Mouse (Mus musculus): ENCODE measurements at regions not wholly inside any gene's neighbourhood (a gene's known extent, or its start where the extent isn't known, plus 50 kb on each side); places are given as distances from the start of the nearest gene placed in this dataset.
"Not testable (repeated sequence)": the region's sequence is repeated elsewhere in the genome, so short reads cannot be mapped to it uniquely, and the experiment has no call there.

GRCm38 (mm10) chr3:134330943-134331342 is 94.7 kb downstream of the Cxxc4 start:
- H3K4me3 ChIP-seq (replicated peaks), result peak overlapping the region; percentile 15; the same call in 1 of the 2 replicates
- no peak for ATAC-seq (ENCODE audit: insufficient read depth, low FRiP score, low read depth)
- WGBS, result 42% methylated on average over 11 of the region's 11 CpGs
- no peaks in the 10 kb centered on the region for H3K36me3 ChIP-seq
- H3K4me1 ChIP-seq, result no peaks in the 10 kb centered on the region
- H3K9ac ChIP-seq, result no peak overlapping the region
- H3K9me3 ChIP-seq, result no peaks in the 10 kb centered on the region
- no peaks in the 10 kb centered on the region for H3K27me3 ChIP-seq (replicated peaks)
- no peak overlapping the region for H3K27ac ChIP-seq
- peak overlapping the region; percentile 43 for H3K4me2 ChIP-seq

GRCm38 (mm10) chr3:134331499-134332153 is 95.3 kb downstream of the Cxxc4 start:
- no peaks in the 10 kb centered on the region for H3K36me3 ChIP-seq
- peak overlapping the region; percentile 43 for H3K4me2 ChIP-seq
- WGBS, result 36% methylated on average over 16 of the region's 16 CpGs
- H3K4me1 ChIP-seq, result no peaks in the 10 kb centered on the region
- no peak for ATAC-seq (ENCODE audit: insufficient read depth, low FRiP score, low read depth)
- H3K27ac ChIP-seq, result no peak overlapping the region
- H3K9me3 ChIP-seq, result no peaks in the 10 kb centered on the region
- H3K27me3 ChIP-seq (replicated peaks), result no peaks in the 10 kb centered on the region
- H3K4me3 ChIP-seq (replicated peaks), result peak overlapping the region; percentile 15; the same call in 1 of the 2 replicates
- no peak overlapping the region for H3K9ac ChIP-seq

- H3K9ac ChIP-seq; H3K4me2 ChIP-seq; ATAC-seq (ENCODE audit: insufficient read depth, low FRiP score, low read depth); H3K27ac ChIP-seq; H3K36me3 ChIP-seq; H3K4me1 ChIP-seq; H3K27me3 ChIP-seq (replicated peaks); H3K9me3 ChIP-seq; H3K4me3 ChIP-seq (replicated peaks): not testable (repeated sequence)
- WGBS, result 87% methylated on average over 3 of the region's 3 CpGs
These were observed 102.9 kb downstream of the Cxxc4 start for GRCm38 (mm10) chr3:134339093-134339695.

- no peaks in the 10 kb centered on the region for H3K4me1 ChIP-seq
- no peak overlapping the region for H3K9ac ChIP-seq
- no peak overlapping the region for H3K27ac ChIP-seq
- no peaks in the 10 kb centered on the region for H3K36me3 ChIP-seq
- H3K4me2 ChIP-seq, result no peak overlapping the region
- no peak for ATAC-seq (ENCODE audit: insufficient read depth, low FRiP score, low read depth)
- WGBS, result 72% methylated on average over 4 of the region's 4 CpGs
- H3K4me3 ChIP-seq (replicated peaks), result no peak overlapping the region
- H3K27me3 ChIP-seq (replicated peaks), result no peaks in the 10 kb centered on the region
- no peaks in the 10 kb centered on the region for H3K9me3 ChIP-seq
These were observed 129.7 kb downstream of the Cxxc4 start for GRCm38 (mm10) chr3:134365948-134366347.

GRCm38 (mm10) chr3:134366761-134367160 is 130.5 kb downstream of the Cxxc4 start:
- H3K9ac ChIP-seq, result no peak overlapping the region
- no peak overlapping the region for H3K4me2 ChIP-seq
- no peak for ATAC-seq (ENCODE audit: insufficient read depth, low FRiP score, low read depth)
- no peaks in the 10 kb centered on the region for H3K4me1 ChIP-seq
- H3K9me3 ChIP-seq, result no peaks in the 10 kb centered on the region
- no peak overlapping the region for H3K4me3 ChIP-seq (replicated peaks)
- H3K27me3 ChIP-seq (replicated peaks), result no peaks in the 10 kb centered on the region
- 54% methylated on average over 3 of the region's 3 CpGs for WGBS
- no peaks in the 10 kb centered on the region for H3K36me3 ChIP-seq
- no peak overlapping the region for H3K27ac ChIP-seq

GRCm38 (mm10) chr3:134368591-134368990 is 132.3 kb downstream of the Cxxc4 start:
- Histone ChIP-seq H3K9ac (no peak overlapping the region), H3K9me3 (no peaks in the 10 kb centered on the region), H3K27ac (no peak overlapping the region), H3K4me1 (no peaks in the 10 kb centered on the region), H3K4me2 (no peak overlapping the region), H3K27me3 (replicated peaks) (no peaks in the 10 kb centered on the region), H3K4me3 (replicated peaks) (no peak overlapping the region), H3K36me3 (no peaks in the 10 kb centered on the region)
- no peak for ATAC-seq (ENCODE audit: insufficient read depth, low FRiP score, low read depth)

- H3K27me3 ChIP-seq (replicated peaks), result no peaks in the 10 kb centered on the region
- no peak overlapping the region for H3K4me2 ChIP-seq
- H3K9me3 ChIP-seq, result no peaks in the 10 kb centered on the region
- H3K9ac ChIP-seq, result no peak overlapping the region
- WGBS, result 60% methylated on average over 4 of the region's 4 CpGs
- H3K27ac ChIP-seq, result no peak overlapping the region
- H3K4me3 ChIP-seq (replicated peaks), result no peak overlapping the region
- H3K4me1 ChIP-seq, result no peaks in the 10 kb centered on the region
- ATAC-seq (ENCODE audit: insufficient read depth, low FRiP score, low read depth), result no peak
- H3K36me3 ChIP-seq, result no peaks in the 10 kb centered on the region
These were observed 132.8 kb downstream of the Cxxc4 start for GRCm38 (mm10) chr3:134369126-134369525.

- WGBS, result 53% methylated on average over 2 of the region's 2 CpGs
- no peak overlapping the region for H3K9ac ChIP-seq
- H3K4me3 ChIP-seq (replicated peaks), result no peak overlapping the region
- H3K4me2 ChIP-seq, result no peak overlapping the region
- H3K4me1 ChIP-seq, result no peaks in the 10 kb centered on the region
- no peaks in the 10 kb centered on the region for H3K36me3 ChIP-seq
- H3K27ac ChIP-seq, result no peak overlapping the region
- H3K27me3 ChIP-seq (replicated peaks), result no peaks in the 10 kb centered on the region
- ATAC-seq (ENCODE audit: insufficient read depth, low FRiP score, low read depth), result no peak
- no peaks in the 10 kb centered on the region for H3K9me3 ChIP-seq
These were observed 143.3 kb downstream of the Cxxc4 start for GRCm38 (mm10) chr3:134379549-134379948.

- Histone ChIP-seq H3K9ac (no peak overlapping the region), H3K36me3 (no peaks in the 10 kb centered on the region), H3K4me2 (no peak overlapping the region), H3K4me3 (replicated peaks) (no peak overlapping the region), H3K4me1 (no peaks in the 10 kb centered on the region), H3K9me3 (no peaks in the 10 kb centered on the region), H3K27ac (no peak overlapping the region), H3K27me3 (replicated peaks) (no peaks in the 10 kb centered on the region)
- 66% methylated on average over 4 of the region's 4 CpGs for WGBS
- no peak for ATAC-seq (ENCODE audit: insufficient read depth, low FRiP score, low read depth)
These were observed 154.4 kb downstream of the Cxxc4 start for GRCm38 (mm10) chr3:134390472-134391336.

- Histone ChIP-seq H3K36me3 (no peaks in the 10 kb centered on the region), H3K4me1 (no peaks in the 10 kb centered on the region), H3K9ac (no peak overlapping the region), H3K27ac (peak overlapping the region; percentile 74), H3K27me3 (replicated peaks) (no peaks in the 10 kb centered on the region), H3K4me2 (0 out of 2 replicates have a peak overlapping the region, but pooled peaks have one; percentile 13), H3K4me3 (replicated peaks) (no peak overlapping the region), H3K9me3 (no peaks in the 10 kb centered on the region)
- 47% methylated on average over 4 of the region's 4 CpGs for WGBS
- ATAC-seq (ENCODE audit: insufficient read depth, low FRiP score, low read depth), result peak; percentile 82; the same call in 1 of the 2 replicates
These were observed 164.3 kb downstream of the Cxxc4 start for GRCm38 (mm10) chr3:134400395-134401090.

GRCm38 (mm10) chr3:134415606-134416328 is 179.5 kb downstream of the Cxxc4 start:
- no peak for ATAC-seq (ENCODE audit: insufficient read depth, low FRiP score, low read depth)
- 50% methylated on average over 17 of the region's 17 CpGs for WGBS

More at GRCm38 (mm10) chr3:134415606-134416328, 179.5 kb downstream of the Cxxc4 start:
- H3K4me2 ChIP-seq, result no peak overlapping the region
- no peaks in the 10 kb centered on the region for H3K9me3 ChIP-seq
- H3K36me3 ChIP-seq, result no peaks in the 10 kb centered on the region
- H3K9ac ChIP-seq, result no peak overlapping the region
- H3K4me1 ChIP-seq, result no peaks in the 10 kb centered on the region
- H3K27ac ChIP-seq, result no peak overlapping the region
- H3K27me3 ChIP-seq (replicated peaks), result no peaks in the 10 kb centered on the region
- no peak overlapping the region for H3K4me3 ChIP-seq (replicated peaks)
